Mouse (Mus musculus) lung, postnatal 4 days (tissue): Measurements from ENCODE around the gene 9530077C05Rik.
A peak's percentile ranks its signal among the peaks of the same experiment; 100 is the strongest.

Source experiments
- DNase-seq, 2 experiments: peaks; one replicate each; pipeline ENCODE4 v3.0.0; 2021

9530077C05Rik gene

GRCm38 (mm10) chr9:22466212-22466611 is 54.9 kb downstream of the 9530077C05Rik start:
- DNase-seq: no peak

- DNase-seq: peak; percentile 61 to 65
These were observed 56.3 kb downstream of the 9530077C05Rik start for GRCm38 (mm10) chr9:22467371-22468169.

- DNase-seq: peak; percentile 76 to 81
These were observed 57.0 kb downstream of the 9530077C05Rik start for GRCm38 (mm10) chr9:22468170-22468898.

GRCm38 (mm10) chr9:22468899-22469259 is 57.6 kb downstream of the 9530077C05Rik start:
- DNase-seq: no peak

GRCm38 (mm10) chr9:22469643-22470042 is 58.3 kb downstream of the 9530077C05Rik start, which contains the start of gene Rp9:
TSS of gene Rp9 (minus strand) at chr9:22469743.
- DNase-seq: no peak

- DNase-seq: peak; percentile 94 to 95
These were observed 64.1 kb downstream of the 9530077C05Rik start, which contains the start of gene Bbs9 for GRCm38 (mm10) chr9:22475424-22475868. TSS of gene Bbs9 (plus strand) at chr9:22475715.

GRCm38 (mm10) chr9:22476265-22476664 is 65.0 kb downstream of the 9530077C05Rik start:
- DNase-seq: no peak

GRCm38 (mm10) chr9:22478946-22479345 is 67.6 kb downstream of the 9530077C05Rik start:
- no peak for DNase-seq

GRCm38 (mm10) chr9:22483866-22484561 is 72.7 kb downstream of the 9530077C05Rik start:
- DNase-seq: no peak

GRCm38 (mm10) chr9:22484562-22485308 is 73.4 kb downstream of the 9530077C05Rik start:
- DNase-seq: peak; percentile 21 to 27

- no peak for DNase-seq
These were observed 74.9 kb downstream of the 9530077C05Rik start for GRCm38 (mm10) chr9:22486211-22486610.

- DNase-seq: no peak
These were observed 77.7 kb downstream of the 9530077C05Rik start for GRCm38 (mm10) chr9:22488963-22489362.
